Mouse (Mus musculus) kidney, postnatal 0 days (tissue): Measurements from ENCODE around the gene Gm20388. TPM values are rescaled to one million over a fixed set of nuclear protein-coding genes. Genes with fewer than 3 reads are reported as not detected.

Experiments used
- ATAC-seq: fragments of 200-750 bp; cut with Nextera tagmentation; replicated peaks from 2 replicates; pipeline ENCODE4 v1.8.0; 2017; ENCODE audit warnings: low read depth, moderate number of reproducible peaks, moderate TSS enrichment, moderate library complexity; ENCODE audit not compliant: low FRiP score
- DNase-seq: peaks from one replicate; pipeline ENCODE4 v3.0.0-alpha.2; 2016; ENCODE audit warnings: low spot score
- H3K27ac ChIP-seq: fragments of 300-500 bp; sonication (generic); 2 replicates; pipeline ENCODE4 v1.5.1; 2014; ENCODE audit warnings: mild to moderate bottlenecking
- H3K27me3 ChIP-seq: fragments of 300-500 bp; sonication (generic); 2 replicates; pipeline ENCODE4 v1.6.1; 2014; ENCODE audit warnings: low read length, mixed read lengths; ENCODE audit not compliant: insufficient read depth
- H3K36me3 ChIP-seq: fragments of 300-500 bp; sonication (generic); 2 replicates; pipeline ENCODE4 v1.6.1; 2014; ENCODE audit warnings: low read length, mixed read lengths; ENCODE audit not compliant: insufficient read depth
- H3K4me1 ChIP-seq: fragments of 300-500 bp; sonication (generic); replicated peaks from 2 replicates; pipeline ENCODE4 v1.6.1; 2014; ENCODE audit warnings: antibody characterized with exemption, low read length, mixed read lengths; ENCODE audit not compliant: insufficient read depth
- H3K4me2 ChIP-seq: fragments of 300-500 bp; sonication (generic); 2 replicates; pipeline ENCODE4 v1.6.1; 2014; ENCODE audit warnings: mild to moderate bottlenecking, low read length, moderate library complexity, mixed read lengths
- H3K4me3 ChIP-seq: fragments of 300-500 bp; sonication (generic); replicated peaks from 2 replicates; pipeline ENCODE4 v1.5.1; 2014; ENCODE audit warnings: low read depth, low read length
- H3K9ac ChIP-seq: fragments of 300-500 bp; sonication (generic); 2 replicates; pipeline ENCODE4 v1.6.1; 2014; ENCODE audit warnings: low read depth, low read length
- H3K9me3 ChIP-seq: fragments of 300-500 bp; sonication (generic); replicated peaks from 2 replicates; pipeline ENCODE4 v1.6.1; 2016; ENCODE audit warnings: low read length, inconsistent platforms, mixed read lengths
- CTCF ChIP-seq: IDR thresholded peaks from 2 replicates; pipeline ENCODE4 v1.5.1; 2016; ENCODE audit warnings: antibody characterized with exemption, low read depth, mild to moderate bottlenecking, moderate library complexity
- WGBS: fragments of 180-500 bp; shearing (Covaris S2); extraction: QIAGEN DNeasy Blood & Tissue Kit; methylation state at CpG from one replicate; pipeline ENCODE4 v1.1.7; 2014; 5-methylcytosine and 5-hydroxymethylcytosine counted together
- polyA plus RNA-seq: library from polyadenylated mRNA; unstranded; fragments of >200 nt; fragmentation: Nextera tagmentation; extraction: Ambion mirVana; gene quantifications from 2 replicates; pipeline ENCODE4 v1.2.1, GENCODE M21; 2015

The Gm20388 gene
- polyA plus RNA-seq, 1 experiment from 2014 or later: not detected

GRCm38 (mm10) chr8:120376215-120376614 lies 465.6 kb downstream of the Gm20388 start:
- peaks cover 44% of the 10 kb centered on the region for H3K4me1 ChIP-seq
- H3K27ac ChIP-seq: no peak overlapping the region
- no peak for DNase-seq

GRCm38 (mm10) chr8:120376847-120377802 lies 466.5 kb downstream of the Gm20388 start:
- DNase-seq (peak; percentile 88), ATAC-seq (no peak)
- no peaks in the 10 kb centered on the region for H3K27me3 ChIP-seq
- 29% methylated on average over 22 of the region's 22 CpGs for WGBS
- peak overlapping the region; percentile 40; the same call in 1 of the 2 replicates for H3K27ac ChIP-seq
- H3K4me3 ChIP-seq: no peak overlapping the region
- no peaks in the 10 kb centered on the region for H3K9me3 ChIP-seq
- no peak overlapping the region for H3K4me2 ChIP-seq
- no peak for TF ChIP-seq CTCF
- no peak overlapping the region for H3K9ac ChIP-seq
- no peaks in the 10 kb centered on the region for H3K36me3 ChIP-seq
- peaks cover 38% of the 10 kb centered on the region for H3K4me1 ChIP-seq

More at GRCm38 (mm10) chr8:120376215-120376614, 465.6 kb downstream of the Gm20388 start:
- TF ChIP-seq CTCF: no peak
- Histone ChIP-seq H3K4me2 (no peak overlapping the region), H3K4me3 (no peak overlapping the region), H3K27me3 (no peaks in the 10 kb centered on the region), H3K36me3 (no peaks in the 10 kb centered on the region), H3K9ac (no peak overlapping the region), H3K9me3 (no peaks in the 10 kb centered on the region)
- no peak for ATAC-seq
- WGBS: 77% methylated on average over 4 of the region's 4 CpGs

- H3K27ac ChIP-seq: no peak overlapping the region
- no peak for DNase-seq
- no peak overlapping the region for H3K4me3 ChIP-seq
- no peak for TF ChIP-seq CTCF
- 65% methylated on average over 7 of the region's 7 CpGs for WGBS
- no peaks in the 10 kb centered on the region for H3K36me3 ChIP-seq
- H3K4me2 ChIP-seq: no peak overlapping the region
- no peak overlapping the region for H3K9ac ChIP-seq
- H3K27me3 ChIP-seq: no peaks in the 10 kb centered on the region
- no peaks in the 10 kb centered on the region for H3K9me3 ChIP-seq
- peaks cover 42% of the 10 kb centered on the region for H3K4me1 ChIP-seq
- no peak for ATAC-seq
These were observed 467.2 kb downstream of the Gm20388 start for GRCm38 (mm10) chr8:120377803-120378189.

GRCm38 (mm10) chr8:120378306-120378705 lies 467.7 kb downstream of the Gm20388 start:
- Histone ChIP-seq H3K4me3 (no peak overlapping the region), H3K4me2 (no peak overlapping the region), H3K36me3 (no peaks in the 10 kb centered on the region), H3K27ac (no peak overlapping the region), H3K9me3 (no peaks in the 10 kb centered on the region), H3K4me1 (peaks cover 47% of the 10 kb centered on the region), H3K9ac (0 out of 2 replicates have a peak overlapping the region, but pooled peaks have one; percentile 1), H3K27me3 (no peaks in the 10 kb centered on the region)
- WGBS: 26% methylated on average over 16 of the region's 16 CpGs
- TF ChIP-seq CTCF: no peak
- ATAC-seq: no peak
- peak; percentile 56 for DNase-seq

GRCm38 (mm10) chr8:120379015-120379414 lies 468.4 kb downstream of the Gm20388 start:
- TF ChIP-seq CTCF: no peak
- no peak for DNase-seq
- Histone ChIP-seq H3K27me3 (no peaks in the 10 kb centered on the region), H3K4me1 (peaks cover 45% of the 10 kb centered on the region), H3K27ac (no peak overlapping the region), H3K9ac (no peak overlapping the region), H3K4me2 (no peak overlapping the region), H3K9me3 (no peaks in the 10 kb centered on the region), H3K36me3 (no peaks in the 10 kb centered on the region), H3K4me3 (no peak overlapping the region)
- no peak for ATAC-seq
- 73% methylated on average over 3 of the region's 3 CpGs for WGBS

GRCm38 (mm10) chr8:120381865-120382264 lies 471.2 kb downstream of the Gm20388 start:
- 67% methylated on average over 4 of the region's 4 CpGs for WGBS
- Histone ChIP-seq H3K9me3 (no peaks in the 10 kb centered on the region), H3K4me3 (no peak overlapping the region), H3K9ac (no peak overlapping the region), H3K27me3 (no peaks in the 10 kb centered on the region), H3K36me3 (no peaks in the 10 kb centered on the region), H3K4me1 (peaks cover 28% of the 10 kb centered on the region; the same call in 1 of the 2 replicates), H3K27ac (no peak overlapping the region), H3K4me2 (no peak overlapping the region)
- DNase-seq: no peak
- TF ChIP-seq CTCF: no peak
- no peak for ATAC-seq
